In genomic region chr2:181721200-181721599, GRCm38 (mm10) we compare ENCODE assay signal across 15 mouse cellular contexts. TPM values are rescaled to one million over a fixed set of nuclear protein-coding genes. Genes with fewer than 3 reads are reported as not detected.
"Had no signal": no experiment of that assay in that cellular context is flagged by ENCODE, and none has a peak within 500 bp of the region (broad histone marks: within the 10 kb centered on the region; RNA-seq: fewer than 3 reads in every experiment).

No protein-coding gene starts in this region.

- H3K27me3 ChIP-seq: limb, embryonic 13.5 days; neural tube, embryonic 12.5 days had no signal

- H3K36me3 ChIP-seq: limb, embryonic 13.5 days had no signal

- H3K4me2 ChIP-seq: limb, embryonic 13.5 days; neural tube, embryonic 12.5 days had no signal

- ATAC-seq: lung, postnatal 0 days had no signal

- H3K9me3 ChIP-seq: limb, embryonic 13.5 days; neural tube, embryonic 12.5 days had no signal

- H3K4me1 ChIP-seq: limb, embryonic 13.5 days; neural tube, embryonic 12.5 days had no signal

- DNase-seq: kidney, postnatal 25 days; layer of hippocampus, postnatal 36 days; lung, adult 18-20 months; lung, postnatal 36 days; midbrain, embryonic 14.5 days; thymus, adult 18-20 months; thymus, postnatal 14 days had no signal

- H3K9ac ChIP-seq: limb, embryonic 13.5 days; liver, embryonic 14.5 days; neural tube, embryonic 12.5 days had no signal

- H3K27ac ChIP-seq: limb, embryonic 13.5 days; liver, embryonic 14.5 days; neural tube, embryonic 12.5 days; stomach, postnatal 0 days had no signal

- H3K4me3 ChIP-seq: limb, embryonic 13.5 days; myocyte; neural tube, embryonic 12.5 days had no signal

RNA-seq across cellular contexts. Expression of gene Oprl1, which starts 6.4 kb away (rescaled TPM):
- polyA plus RNA-seq: myocyte had no signal

RNA-seq across cellular contexts. Expression of gene Lkaaear1, which starts 23.0 kb away (rescaled TPM):
- polyA plus RNA-seq: kidney, embryonic 16.5 days; limb, embryonic 13.5 days; liver, adult 2 months; liver, embryonic 14.5 days; lung, postnatal 0 days; midbrain, embryonic 14.5 days; myocyte; neural tube, embryonic 12.5 days; stomach, postnatal 0 days had no signal

RNA-seq across cellular contexts. Expression of gene Myt1, which starts 41.9 kb away (rescaled TPM):
- polyA plus RNA-seq: liver, adult 2 months; lung, postnatal 0 days had no signal
